Mouse (Mus musculus) adrenal gland, postnatal 10 days (tissue): ENCODE measurements around the gene Plaur. TPM values are rescaled to one million over a fixed set of nuclear protein-coding genes. Genes with fewer than 3 reads are reported as not detected.
A peak's percentile ranks its signal among the peaks of the same experiment; 100 is the strongest.
"Not testable (repeated sequence)": the region's sequence is repeated elsewhere in the genome, so short reads cannot be mapped to it uniquely, and the experiment has no call there.

Experiments used
- DNase-seq: peaks from one replicate; pipeline ENCODE4 v3.0.0; 2021; ENCODE audit warnings: mixed read lengths
- total RNA-seq, 2 experiments: library from RNA; stranded (reverse); gene quantifications; 2 replicates each; pipeline ENCODE4 v1.2.3; 2021

The Plaur gene
- total RNA-seq, 2 experiments from 2014 or later, result 6.7 to 9.4 TPM

DNA sequence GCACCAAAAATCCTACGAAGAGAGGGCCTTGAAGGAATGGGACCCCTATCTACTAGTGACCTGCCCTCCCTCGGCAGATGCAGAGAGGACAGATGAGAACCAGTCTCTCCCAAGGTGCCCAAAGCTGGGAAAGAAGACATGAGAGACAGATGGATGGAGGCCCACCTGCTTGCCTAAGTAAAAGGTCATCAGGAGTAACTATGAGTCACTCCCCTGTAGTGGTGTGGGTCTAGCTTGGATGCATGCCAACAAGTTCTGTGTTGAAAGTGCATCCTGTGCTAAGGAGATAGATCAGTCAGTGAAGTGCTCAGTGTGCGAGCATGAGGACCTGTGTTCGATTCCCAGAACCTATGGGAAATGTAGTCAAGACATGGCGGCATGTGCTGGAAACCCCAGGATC, 16.6 kb downstream of the Plaur start:
- DNase-seq, result no peak

DNA sequence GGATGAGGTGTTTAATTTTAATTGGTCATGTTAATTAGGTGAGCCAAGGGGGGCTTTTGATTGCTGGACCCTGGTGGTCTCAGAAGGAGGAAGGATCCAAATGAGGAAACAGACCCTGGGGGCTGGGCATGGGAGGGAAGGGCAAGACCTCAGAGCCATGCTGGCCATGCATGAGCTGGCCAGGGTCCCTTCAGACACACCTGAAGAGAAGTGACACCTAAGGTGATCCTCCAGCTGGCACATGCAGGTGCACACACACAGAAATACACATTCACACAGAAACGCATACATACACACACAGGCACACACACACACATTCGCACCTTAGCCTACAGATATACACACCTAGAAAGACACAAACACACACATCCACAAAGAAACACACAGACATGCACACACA, 17.4 kb downstream of the Plaur start:
- DNase-seq, result no peak

DNA sequence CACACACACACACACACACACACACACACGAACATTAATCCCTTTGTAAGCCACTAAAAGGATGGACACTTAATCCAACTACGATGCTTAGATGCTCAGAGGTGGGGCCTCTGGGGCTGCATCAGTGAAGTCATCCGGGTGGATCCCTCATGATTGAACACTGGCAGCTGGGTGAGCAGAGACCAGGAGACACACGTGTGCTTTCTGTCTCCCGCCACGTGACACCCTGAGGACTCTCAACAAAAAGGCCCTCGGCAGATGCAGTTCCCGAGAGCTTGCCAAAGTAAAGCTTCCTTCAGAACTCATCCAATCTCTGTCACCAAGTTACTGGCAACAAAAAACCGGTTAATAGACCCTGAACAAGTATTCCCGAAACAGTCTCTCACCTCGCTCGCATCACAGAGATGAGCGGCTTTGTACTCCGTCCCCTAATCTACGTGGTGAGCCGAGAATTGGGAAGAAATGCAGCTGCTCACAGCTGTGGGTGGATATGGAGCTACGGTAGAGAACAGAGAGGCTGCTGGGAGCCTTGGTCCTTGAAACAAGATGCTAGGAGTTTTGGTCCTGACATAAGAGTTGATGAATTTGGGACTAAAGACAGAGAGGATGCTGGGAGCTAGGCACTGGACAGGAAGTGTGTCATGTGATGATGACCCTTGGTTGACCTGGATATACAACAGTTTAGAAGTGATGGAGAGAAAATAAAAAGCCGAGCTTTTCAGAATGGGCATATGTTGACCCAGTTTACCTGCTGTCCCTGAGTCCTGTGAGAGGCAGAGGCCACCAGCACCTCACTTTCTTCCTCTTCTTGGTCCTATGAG, 18.0 kb downstream of the Plaur start:
- no peak for DNase-seq

DNA sequence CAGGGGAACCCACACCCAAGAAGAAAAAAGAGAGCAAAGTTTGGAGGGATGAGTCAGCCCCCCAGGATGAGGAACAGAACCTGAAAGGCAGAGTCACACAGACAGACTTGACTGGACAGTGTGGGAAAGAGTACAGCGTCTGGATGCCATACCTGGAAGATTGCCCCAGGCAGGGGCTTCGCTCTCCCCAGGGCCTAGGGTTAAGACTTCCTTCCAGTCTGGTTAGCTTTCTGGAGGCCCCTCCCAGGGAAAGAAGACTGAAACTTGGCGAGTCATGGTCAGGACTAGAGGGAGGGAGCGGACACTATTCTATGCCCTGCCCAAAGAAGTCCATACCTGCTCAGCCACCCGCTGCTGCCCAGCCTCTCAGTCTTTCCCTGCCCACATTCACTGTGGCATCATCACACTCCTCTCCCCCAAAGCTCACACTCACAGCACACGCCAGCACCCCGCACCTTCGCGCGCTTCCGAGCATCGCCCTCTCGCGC, 18.7 kb downstream of the Plaur start:
- DNase-seq, result no peak

DNA sequence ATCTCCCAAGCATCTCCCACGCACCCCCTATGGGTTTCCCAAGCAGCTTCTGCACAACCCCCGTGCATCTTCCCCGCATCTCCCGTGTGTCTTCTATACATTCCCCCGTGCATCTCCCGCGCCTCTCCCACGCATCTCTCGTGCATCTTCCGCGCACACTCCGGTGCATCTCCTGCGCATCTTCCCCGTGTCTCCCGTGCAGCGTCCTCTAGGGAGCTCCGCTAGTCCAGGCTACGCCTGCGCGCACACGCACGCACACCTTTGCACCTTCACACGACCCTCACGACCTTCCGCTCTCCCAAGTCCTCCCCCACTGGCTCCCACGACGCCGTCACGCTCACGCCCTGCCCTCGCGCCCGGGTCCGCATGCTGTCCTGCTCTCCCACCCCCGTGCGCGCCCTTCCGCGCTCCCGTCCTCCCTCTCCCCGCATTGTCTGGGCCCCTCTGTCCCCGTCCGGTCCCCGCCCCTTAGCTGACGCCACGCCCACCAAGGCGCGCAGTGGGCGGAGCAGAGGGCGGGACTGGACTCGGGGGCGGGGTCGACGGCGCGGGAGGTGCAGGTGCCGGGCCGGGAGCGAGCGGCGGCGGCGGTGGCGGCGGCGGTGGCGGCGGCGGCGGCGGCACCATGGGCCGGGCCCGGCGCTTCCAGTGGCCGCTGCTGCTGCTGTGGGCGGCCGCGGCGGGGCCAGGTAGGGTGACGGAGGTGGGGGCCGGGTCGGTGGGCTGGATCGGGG, 19.4 kb downstream of the Plaur start, which contains the start of gene Cadm4:
Gene Cadm4 (plus strand): TSS at position 550 of the 734 bp plus-strand sequence.
- DNase-seq, result peak; percentile 92

DNA sequence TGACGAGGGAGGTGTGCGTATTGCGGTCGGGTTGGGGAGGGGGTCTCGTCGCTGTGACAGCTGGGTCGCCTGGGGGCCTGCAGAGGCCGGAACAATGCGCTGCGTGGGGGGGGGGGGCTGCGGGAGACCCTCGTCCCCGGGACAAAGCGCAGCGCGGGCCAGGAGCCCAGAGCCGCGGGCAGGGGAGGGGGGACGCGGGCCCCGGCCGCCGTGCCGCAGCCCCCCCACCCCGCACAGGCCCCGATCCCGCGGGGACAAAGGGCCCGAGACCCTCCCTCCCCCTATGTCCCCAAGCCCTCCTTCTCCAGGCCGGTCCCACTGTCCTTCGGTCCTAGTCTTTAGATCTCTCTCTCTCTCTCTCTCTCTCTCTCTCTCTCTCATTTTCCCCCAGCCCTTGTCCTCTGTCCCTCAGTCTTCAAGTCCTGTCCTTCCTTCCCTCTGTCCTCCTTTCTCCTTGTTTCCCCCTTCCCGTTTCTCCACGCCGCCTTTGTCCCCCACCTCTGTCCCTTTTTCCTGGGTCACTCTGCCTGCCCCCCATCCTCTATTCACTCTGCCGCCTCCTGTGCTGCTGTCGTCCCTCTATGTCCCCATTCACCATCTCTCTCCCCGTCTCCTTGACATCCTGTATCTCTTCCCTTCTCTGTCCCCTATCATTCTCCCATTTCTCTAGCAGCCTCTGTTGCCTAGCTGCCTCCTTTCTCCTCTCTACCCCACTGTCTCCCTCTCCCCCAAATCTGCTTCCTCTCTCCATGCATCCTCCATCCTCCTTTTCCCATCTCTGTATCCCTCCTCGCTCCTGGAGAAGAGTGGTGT, 20.1 kb downstream of the Plaur start:
- DNase-seq, result no peak

DNA sequence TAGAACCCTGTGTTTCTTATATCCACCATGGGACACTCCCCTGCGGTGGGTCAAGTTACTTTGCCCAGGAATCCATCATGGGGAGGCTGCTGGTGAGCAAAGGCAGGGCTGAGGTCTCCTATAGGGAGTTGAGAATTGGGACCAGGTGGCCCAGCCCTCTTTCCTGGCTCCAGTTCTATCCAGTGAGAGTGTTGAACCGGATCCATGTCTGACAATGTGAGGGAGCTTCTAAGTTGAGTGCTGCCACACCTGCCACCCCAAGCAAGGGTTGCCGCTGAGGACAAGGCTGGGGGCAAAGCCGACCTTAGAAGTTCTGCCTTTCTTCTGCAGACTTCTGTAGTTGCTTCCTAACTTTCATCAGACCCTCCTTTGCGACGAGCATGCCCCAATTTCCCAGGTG, 21.0 kb downstream of the Plaur start:
- not testable (repeated sequence) for DNase-seq

DNA sequence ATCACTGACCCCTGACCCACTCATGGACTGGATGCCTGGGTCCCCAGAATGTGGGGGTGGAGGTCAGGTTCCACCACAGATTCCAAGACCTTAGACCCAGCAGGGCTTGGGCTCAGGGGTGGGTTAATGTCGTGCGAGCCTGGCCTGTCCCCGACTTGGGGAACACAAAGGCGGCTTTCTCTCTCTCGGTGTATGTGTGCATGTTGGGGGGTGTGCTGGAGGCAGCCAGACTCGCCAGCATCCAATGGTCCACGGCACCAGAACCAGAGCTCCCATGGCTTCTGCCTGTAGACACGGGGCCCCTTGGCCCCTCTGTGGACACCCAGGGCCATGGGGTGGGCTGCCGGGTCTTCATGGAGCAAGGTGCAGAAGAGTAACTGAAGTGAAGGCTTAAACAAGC, 23.2 kb downstream of the Plaur start:
- no peak for DNase-seq

DNA sequence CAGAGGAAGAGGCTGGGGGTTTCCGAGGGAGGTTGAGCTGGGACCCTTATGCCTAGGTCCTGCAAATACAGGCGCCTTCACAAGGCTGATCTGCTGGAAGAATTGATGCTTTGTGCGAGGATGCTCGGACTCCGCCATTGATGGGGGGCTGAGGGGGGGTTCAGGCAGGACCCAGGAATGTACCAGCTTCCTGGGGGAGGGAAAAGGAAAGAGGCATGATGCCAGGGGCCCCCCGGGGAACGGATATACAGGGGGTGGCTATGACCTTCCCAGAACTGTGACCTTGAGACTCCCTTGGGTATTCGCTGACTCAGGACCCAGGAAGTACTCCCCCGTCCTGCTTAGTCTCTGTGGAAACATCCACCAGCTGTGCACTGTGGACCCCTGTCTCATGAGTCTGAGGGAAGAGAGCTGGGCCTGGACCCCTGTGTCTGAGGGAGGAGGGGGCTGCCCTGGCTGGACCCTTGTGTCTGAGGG, 24.4 kb downstream of the Plaur start:
- DNase-seq, result no peak

DNA sequence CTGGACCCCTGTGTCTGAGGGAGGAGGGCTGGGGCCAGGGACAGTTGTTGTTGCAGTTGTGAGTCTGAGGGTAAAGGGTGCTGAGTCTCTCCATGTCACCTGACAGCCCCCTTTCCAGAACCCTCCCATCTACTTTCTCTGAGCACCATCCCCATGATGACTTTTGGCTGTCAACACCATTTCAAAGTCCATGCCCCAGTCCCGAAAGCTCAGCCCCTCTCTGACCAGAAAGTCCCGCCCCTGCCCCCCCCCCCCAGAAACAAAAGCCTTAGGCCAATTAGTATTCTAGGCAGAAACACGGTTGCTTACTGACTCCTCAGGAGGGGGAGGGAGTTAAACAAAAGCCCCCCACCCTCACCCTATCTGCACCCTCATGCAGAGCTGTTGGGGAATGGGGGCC, 25.1 kb downstream of the Plaur start:
- no peak for DNase-seq

DNA sequence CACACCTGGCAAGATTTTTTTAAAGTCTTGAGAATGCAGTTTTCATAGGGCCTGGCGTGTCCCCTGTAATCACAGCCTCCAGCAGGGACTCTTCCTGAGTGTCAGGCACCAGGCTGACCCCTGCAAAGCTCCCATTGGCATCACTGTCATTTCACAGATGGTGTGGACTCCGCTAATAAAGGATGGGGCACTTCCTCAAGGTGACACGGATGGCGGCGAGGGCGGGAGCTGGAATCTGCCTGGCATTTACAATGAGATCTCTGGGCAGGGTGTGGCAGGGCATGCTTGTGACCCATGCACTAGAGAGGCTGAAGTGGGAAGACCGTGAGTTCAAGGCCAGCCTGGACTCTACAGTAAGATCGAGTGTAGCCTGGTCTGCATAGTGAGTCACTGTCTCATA, 26.0 kb downstream of the Plaur start:
- no peak for DNase-seq

DNA sequence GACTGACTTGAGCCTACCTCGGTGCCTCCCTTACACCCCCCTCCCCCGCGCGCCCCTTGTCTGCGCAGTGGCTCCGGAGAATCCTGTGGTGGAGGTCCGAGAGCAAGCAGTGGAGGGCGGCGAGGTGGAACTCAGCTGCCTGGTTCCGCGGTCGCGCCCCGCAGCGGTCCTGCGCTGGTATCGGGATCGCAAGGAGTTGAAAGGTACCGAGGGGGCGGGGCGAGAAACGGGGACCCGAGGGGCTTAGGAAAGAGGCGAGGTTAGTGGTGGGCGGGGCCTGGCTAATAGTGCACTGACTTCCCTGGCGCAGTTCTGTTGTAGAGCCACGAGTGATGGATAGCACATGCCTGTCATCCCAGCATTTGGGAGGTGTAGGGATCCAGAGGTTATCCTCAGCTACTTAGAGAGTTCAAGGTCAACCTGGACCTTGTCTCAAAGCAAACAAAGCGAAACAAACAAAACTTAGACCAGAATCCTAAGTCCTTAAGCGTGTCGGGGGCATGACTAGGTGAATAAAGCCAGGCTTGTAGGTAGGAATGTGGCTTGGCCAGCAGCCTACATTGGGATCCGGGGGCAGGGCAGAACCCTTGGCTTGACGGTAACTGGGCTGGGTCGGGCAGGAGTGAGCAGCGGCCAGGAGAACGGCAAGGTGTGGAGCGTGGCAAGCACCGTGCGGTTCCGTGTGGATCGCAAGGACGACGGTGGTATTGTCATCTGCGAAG, 37.7 kb downstream of the Plaur start:
- DNase-seq, result no peak

DNA sequence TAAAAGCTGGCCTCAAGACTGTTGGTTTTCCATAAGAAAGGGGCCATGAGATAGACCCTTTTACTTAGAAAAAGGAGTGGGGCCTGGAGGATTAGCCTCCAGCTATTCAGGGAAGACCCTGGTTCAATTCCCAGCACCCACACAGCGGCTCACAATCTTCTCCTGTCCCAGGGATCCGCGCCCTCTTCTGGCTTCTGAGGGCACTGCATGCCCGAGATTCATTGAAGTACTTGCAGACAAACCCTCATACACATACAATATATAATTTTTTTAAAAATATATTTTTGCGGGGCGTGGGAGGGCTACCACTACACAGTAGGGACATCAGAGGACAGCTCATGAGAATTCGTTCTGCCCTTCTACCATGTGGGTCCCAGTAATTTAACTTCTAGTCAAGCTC, 38.6 kb downstream of the Plaur start:
- DNase-seq, result peak; percentile 48

DNA sequence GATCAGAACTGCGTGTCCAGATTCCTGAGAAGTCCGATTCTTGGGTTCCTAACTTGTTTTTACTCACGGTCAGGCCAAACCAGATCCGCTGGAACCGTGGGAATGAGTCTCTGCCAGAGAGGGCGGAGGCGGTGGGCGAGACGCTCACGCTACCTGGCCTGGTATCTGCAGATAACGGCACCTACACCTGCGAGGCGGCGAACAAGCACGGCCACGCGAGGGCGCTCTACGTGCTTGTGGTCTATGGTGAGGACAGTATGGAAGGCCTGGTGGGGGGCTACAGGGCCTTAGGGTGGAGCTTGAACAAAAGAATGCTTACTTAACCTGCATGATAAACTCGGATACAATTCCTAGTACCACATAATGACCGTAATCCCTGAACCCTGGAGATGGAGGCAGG, 39.2 kb downstream of the Plaur start:
- DNase-seq, result no peak

DNA sequence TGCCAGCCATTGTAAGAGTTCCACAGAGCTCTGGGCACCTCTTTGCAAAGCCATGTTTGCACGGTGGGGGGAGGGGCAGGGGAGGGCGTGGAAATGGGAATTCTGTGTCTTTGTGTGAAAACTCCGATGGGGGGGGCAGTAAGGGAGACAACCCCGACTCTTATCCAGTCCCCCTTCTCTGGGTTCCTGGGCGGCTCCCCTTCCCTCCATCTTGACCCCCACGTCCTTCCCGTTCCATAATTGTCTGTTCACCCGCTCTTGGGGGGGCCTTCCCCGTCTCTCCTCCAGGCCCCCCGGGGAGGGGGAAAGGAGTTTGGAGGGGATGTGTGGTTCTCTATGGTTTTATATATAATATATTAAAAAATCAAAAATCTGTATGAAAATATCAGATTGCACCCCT, 41.7 kb downstream of the Plaur start:
- DNase-seq, result no peak

DNA sequence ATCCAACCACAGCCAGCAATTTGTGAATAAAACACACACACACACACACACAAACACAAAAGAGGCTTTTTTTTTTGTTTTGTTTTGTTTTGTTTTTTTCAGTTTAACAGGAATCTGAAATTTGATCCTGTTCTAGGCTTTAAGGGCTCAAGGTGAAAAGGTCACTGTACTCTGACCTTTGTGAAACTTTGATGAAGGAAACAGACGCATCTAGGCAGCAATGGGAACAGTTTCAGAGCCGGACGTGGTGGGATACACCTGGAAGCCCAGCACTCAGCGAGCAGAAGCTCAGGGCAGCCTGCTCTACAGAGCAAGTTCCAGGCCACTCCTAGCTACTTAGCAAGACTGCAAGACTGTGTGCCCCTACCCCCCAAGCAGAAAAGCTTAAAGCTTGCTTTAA, 42.6 kb downstream of the Plaur start:
- DNase-seq, result no peak

DNA sequence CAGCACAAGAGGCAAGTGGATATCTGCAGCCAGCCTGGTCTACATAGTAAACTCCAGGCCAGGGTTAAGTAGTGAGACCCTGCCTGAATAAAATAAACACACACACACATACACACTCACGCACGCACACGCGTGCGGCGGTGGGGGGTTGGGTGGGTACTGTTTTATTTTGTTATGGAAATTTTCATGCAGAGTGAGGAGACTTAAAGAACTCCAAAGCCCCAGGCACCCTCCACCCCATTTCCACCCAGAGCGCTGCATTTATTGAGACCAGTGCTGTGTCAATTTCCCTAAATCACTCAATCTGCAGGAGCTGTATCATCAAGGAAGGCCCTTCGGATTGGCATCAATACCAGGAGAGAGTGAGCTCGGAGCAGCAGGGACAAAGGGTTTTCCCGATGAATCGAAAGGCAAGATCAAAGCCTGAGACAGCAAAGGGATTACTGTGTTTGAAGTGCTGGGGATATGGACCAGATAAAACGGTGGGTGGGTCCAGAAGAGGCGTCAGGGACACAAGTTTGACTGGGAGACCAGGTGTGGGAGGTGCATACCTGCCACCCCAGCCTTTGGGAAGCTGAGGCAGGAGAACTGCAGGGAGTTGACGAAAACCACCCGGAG, 43.3 kb downstream of the Plaur start:
- DNase-seq, result no peak

DNA sequence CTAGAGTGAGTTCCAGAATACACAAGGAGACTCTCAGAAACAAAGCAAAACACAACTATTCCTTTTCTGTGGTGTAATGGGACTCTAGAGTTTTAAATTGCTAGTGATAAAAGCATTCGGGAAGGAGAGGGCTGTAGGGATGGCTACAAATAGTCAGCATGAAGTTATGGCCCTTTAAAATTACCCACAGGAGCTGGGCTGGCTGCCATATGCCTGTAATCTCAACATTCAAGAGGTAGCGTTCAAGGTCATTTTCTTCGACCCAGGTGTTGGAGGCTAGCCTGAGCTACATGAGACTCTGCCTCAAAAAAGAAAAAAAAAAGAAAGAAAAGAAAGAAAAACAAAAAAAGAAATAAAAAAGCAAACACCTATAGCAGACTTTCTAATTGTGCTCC, 43.8 kb downstream of the Plaur start:
- peak; percentile 35 for DNase-seq

DNA sequence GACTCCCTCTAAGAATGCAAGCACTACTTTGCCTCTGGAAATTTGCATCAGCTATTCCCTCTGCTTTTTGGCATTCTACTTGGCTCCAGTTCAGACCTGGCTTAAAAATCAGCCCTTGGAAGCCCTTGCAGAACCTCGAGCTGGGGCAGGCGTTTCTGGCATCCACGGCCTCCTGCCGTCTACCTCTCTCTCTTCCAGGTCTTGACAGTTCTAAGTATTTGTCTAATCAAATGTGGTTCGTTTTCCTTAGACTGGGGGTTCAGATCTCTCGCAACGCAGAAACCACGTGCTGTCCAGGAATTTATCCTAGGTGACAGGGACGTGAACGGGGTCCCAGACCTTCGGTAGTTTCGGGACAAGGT, 44.2 kb downstream of the Plaur start:
- peak; percentile 73 for DNase-seq

DNA sequence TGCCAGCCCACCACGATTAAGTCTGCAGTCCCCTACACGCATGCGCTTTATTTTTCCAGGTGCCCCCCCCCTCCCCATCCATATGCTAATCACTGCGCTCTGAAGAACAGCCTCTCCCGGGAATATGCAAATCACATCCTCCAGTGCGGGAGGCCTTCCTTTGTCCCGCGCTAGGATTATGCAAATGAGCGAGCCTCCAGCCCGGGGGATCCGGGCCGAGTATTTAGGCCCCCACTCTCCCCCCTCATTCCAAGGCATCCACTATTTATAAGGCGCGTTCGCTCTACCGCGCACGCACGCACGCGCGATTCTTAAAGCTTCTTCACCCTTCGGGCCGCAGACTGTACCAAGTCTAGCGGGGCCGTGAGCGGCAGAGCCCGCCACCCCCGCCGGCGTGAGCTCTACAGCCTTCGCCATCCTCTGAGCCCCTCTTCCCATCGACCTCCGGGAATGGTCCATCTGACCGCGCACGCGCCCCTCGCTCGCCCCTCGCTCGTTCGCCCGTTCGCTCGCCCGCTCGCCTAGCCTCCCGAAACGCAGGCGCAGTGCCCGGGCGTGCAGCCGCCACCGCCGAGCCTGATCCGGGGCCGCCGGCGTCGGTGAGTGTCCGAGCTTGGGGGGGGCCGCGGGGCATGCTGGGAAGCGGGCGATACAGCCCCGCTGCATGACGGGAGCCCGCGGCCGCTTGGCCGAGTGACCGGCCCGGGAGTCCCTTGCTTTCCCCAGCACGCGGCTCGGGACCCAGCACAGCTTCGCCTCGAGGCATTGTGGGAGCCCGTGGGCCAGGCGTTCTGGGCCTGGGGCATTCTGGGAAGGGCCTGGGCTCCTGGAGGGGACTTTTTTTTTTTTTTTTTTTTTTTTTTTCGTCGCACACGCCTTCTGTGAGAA, 44.8 kb downstream of the Plaur start, which contains the start of gene Zfp428:
Gene Zfp428 (plus strand): TSS at position 169 of the 888 bp plus-strand sequence.
- peak; percentile 93 for DNase-seq
